Mouse (Mus musculus) midbrain, embryonic 10.5 days (tissue): ENCODE measurements around the gene Efna1. TPM values are rescaled to one million over a fixed set of nuclear protein-coding genes. Genes with fewer than 3 reads are reported as not detected.

ENCODE experiments used
- DNase-seq: peaks from one replicate; pipeline ENCODE4 v3.0.0-alpha.2; 2017; ENCODE audit warnings: low spot score
- H3K27ac ChIP-seq: fragments of 300-500 bp; sonication (generic); replicated peaks from 2 replicates; pipeline ENCODE4 v1.5.1; 2016; ENCODE audit warnings: mild to moderate bottlenecking
- H3K27me3 ChIP-seq: fragments of 300-500 bp; sonication (generic); 2 replicates; pipeline ENCODE4 v1.6.1; 2016; ENCODE audit warnings: low read depth, mild to moderate bottlenecking; ENCODE audit not compliant: poor library complexity, severe bottlenecking
- H3K36me3 ChIP-seq: fragments of 300-500 bp; sonication (generic); 2 replicates; pipeline ENCODE4 v1.6.1; 2016; ENCODE audit warnings: mild to moderate bottlenecking, moderate library complexity
- H3K4me1 ChIP-seq: fragments of 300-500 bp; sonication (generic); 2 replicates; pipeline ENCODE4 v1.6.1; 2016
- H3K4me3 ChIP-seq: fragments of 300-500 bp; sonication (generic); 2 replicates; pipeline ENCODE4 v1.5.1; 2016; ENCODE audit warnings: mild to moderate bottlenecking, moderate library complexity
- H3K9me3 ChIP-seq: fragments of 300-500 bp; sonication (generic); replicated peaks from 2 replicates; pipeline ENCODE4 v1.6.1; 2016; ENCODE audit warnings: mild to moderate bottlenecking
- WGBS: fragments of 180-500 bp; shearing (Covaris S2); methylation state at CpG from one replicate; pipeline ENCODE4 v1.1.7; 2016; 5-methylcytosine and 5-hydroxymethylcytosine counted together
- polyA plus RNA-seq: library from polyadenylated mRNA; unstranded; fragments of >200 nt; fragmentation: Nextera tagmentation; extraction: Ambion mirVana; gene quantifications from 2 replicates; pipeline ENCODE4 v1.2.1, GENCODE M21; 2016

Efna1 gene
- polyA plus RNA-seq, 1 experiment from 2014 or later: 11.8 TPM

DNA sequence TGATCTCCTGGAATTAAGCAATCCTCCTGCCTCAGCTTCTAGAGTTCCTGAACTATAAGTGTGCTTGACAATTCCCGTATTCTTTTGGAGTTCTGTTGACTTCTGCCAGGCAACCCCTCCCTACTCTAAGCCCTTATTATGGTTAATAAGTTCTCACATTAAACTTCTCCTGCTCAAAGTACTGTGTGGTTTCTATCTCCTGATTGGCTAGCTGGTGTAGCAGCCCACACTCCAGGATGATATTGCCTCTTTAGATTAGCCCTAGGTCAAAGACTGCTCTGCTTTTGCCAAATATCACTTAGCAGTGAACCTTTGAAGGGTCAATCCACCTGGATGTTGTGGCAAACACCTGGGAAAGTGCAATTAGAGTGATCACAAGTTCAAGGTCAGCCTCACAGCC is 19.1 kb upstream of the Efna1 start:
- DNase-seq: no peak
- 75% methylated on average over 1 of the region's 1 CpGs for whole genome bisulfite sequencing
- Histone ChIP-seq H3K9me3 (no peaks in the 10 kb centered on the region), H3K36me3 (no peaks in the 10 kb centered on the region), H3K27me3 (peaks cover 26% of the 10 kb centered on the region), H3K27ac (no peak overlapping the region), H3K4me3 (peak overlapping the region; percentile 38; the same call in 1 of the 2 replicates), H3K4me1 (peaks cover 9% of the 10 kb centered on the region)

DNA sequence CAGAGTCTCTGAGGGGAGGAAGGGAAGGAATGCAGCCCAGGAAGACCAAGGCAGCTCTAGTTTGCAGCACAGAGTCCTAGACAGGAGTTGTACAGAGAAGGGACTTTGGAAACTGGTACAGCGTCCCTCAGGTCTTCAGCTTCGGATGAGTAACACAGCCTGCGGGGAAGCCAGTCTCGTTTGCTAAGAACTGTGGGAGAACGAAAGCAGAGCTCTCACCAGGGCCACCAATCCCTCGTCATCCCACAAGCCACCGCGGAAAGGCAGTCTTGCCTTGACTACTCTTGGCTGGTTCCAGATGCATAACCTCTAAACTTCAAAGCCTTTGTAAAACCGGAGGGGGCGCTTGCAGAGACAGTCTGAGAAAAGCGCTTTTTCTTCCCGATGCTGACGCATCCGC is 18.6 kb upstream of the Efna1 start:
- H3K27ac ChIP-seq: no peak overlapping the region
- H3K4me3 ChIP-seq: peak overlapping the region; percentile 38
- H3K4me1 ChIP-seq: peaks cover 9% of the 10 kb centered on the region
- peak; percentile 50 for DNase-seq
- peaks cover 26% of the 10 kb centered on the region for H3K27me3 ChIP-seq
- H3K36me3 ChIP-seq: no peaks in the 10 kb centered on the region
- no peaks in the 10 kb centered on the region for H3K9me3 ChIP-seq
- WGBS: 3% methylated on average over 14 of the region's 14 CpGs

DNA sequence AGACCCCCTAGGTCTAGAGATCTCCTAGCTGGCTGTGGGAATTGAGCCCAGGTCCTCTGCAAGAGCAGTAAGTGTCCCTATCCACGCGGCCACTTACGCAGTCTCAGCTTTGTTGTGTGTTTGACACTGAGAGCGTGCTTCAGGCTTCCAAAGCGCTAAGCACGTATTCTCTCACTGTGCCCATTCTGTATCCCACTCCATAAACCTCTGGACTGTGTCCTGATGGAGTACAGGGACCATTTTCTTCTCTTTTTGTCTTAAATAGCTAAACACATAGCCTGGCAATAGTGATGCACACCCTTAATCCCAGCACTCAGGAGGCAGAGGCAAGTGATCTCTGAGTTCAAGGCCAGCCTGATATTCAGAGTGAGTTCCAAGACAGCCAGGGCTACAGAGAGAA is 18.0 kb upstream of the Efna1 start:
- 85% methylated on average over 6 of the region's 6 CpGs for WGBS
- Histone ChIP-seq H3K4me1 (peaks cover 9% of the 10 kb centered on the region), H3K9me3 (no peaks in the 10 kb centered on the region), H3K27ac (no peak overlapping the region), H3K27me3 (peaks cover 26% of the 10 kb centered on the region), H3K4me3 (no peak overlapping the region), H3K36me3 (no peaks in the 10 kb centered on the region)
- no peak for DNase-seq

DNA sequence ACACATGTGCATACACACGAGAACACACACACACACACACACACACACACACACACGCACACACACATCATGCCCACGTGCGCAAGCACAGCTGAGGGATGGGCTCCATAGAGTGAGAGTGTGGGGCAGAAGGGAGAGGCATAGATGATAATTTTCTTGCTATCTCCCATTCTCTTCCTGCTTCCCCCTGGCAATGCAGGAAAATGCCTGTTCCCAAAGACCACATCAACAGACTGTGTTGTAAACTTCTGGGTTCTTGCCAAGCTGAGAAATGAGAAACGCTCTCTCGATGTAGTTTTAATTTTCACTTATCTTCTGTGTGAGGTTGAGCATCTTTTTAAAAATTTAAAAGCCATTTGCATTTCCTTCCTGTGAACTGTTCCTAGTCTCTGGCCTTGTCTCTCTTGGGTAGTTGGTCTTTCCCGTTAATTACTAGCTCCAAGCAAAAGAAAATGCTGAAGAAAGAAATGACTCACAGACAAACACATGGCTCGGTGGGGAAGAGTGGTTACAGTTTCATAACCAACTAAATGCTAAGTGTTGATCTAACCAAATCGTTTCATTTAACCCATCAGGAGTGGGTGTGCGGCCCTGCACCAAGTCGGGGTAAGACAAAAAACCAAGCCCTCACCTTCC is 15.9 kb upstream of the Efna1 start:
- no peak for DNase-seq
- H3K4me1 ChIP-seq: peaks cover 9% of the 10 kb centered on the region
- no peak overlapping the region for H3K4me3 ChIP-seq
- no peak overlapping the region for H3K27ac ChIP-seq
- H3K9me3 ChIP-seq: no peaks in the 10 kb centered on the region
- 90% methylated on average over 11 of the region's 11 CpGs for WGBS
- H3K27me3 ChIP-seq: peaks cover 26% of the 10 kb centered on the region
- H3K36me3 ChIP-seq: no peaks in the 10 kb centered on the region

DNA sequence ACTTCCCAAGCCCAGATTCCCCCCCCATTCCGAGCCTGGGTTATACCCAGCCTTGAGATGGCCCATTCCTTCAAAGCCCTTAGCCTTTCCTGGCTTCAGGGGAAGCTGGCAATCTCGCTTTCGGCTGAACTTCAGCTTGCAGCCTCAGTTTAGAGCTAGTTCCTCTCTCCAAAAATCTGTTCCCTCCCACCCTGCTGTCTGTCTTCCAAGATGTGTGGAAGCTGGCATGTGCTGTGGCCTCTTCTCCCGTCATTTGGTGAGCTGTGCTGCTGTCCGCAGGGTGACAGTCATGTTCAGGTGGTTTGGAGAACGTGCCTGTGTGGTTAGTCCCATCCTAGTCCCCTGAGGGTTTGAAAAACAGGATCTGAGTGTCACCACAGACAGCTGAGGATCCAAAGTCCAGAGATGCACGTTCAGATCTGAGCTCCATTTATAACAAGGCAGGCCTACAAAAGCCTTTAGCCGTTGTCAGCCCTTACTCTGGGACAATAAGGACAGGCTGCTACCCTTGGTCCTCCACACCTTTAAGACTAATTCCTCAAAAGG is 14.8 kb upstream of the Efna1 start:
- H3K4me3 ChIP-seq: no peak overlapping the region
- WGBS: 86% methylated on average over 8 of the region's 8 CpGs
- H3K27ac ChIP-seq: 0 out of 2 replicates have a peak overlapping the region, but pooled peaks have one; percentile 11
- H3K4me1 ChIP-seq: peaks cover 9% of the 10 kb centered on the region
- DNase-seq: no peak
- H3K9me3 ChIP-seq: no peaks in the 10 kb centered on the region
- no peaks in the 10 kb centered on the region for H3K36me3 ChIP-seq
- H3K27me3 ChIP-seq: peaks cover 26% of the 10 kb centered on the region

DNA sequence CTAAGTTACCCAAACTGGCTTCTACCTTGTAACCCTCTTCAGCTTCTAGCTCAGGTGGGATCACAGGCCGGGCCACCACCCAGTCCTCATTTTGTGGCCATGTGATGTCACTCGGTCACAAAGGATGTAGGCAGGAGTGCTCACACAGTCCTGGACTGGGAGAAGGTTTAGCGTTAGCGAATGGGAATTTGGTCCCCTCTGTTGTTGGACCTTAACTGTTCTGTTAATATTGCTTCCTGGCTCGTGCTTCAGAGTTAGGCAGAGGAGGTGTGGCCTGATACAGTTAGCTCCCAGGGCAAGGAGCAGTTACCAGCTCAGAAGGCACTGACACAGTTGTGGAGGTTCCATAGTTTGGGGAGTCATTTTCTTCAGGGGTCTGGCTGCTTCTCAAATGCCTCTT is 13.3 kb upstream of the Efna1 start:
- 84% methylated on average over 5 of the region's 5 CpGs for WGBS
- H3K4me1 ChIP-seq: peaks cover 2% of the 10 kb centered on the region
- no peak for DNase-seq
- no peak overlapping the region for H3K27ac ChIP-seq
- no peak overlapping the region for H3K4me3 ChIP-seq
- peaks cover 14% of the 10 kb centered on the region for H3K27me3 ChIP-seq
- no peaks in the 10 kb centered on the region for H3K9me3 ChIP-seq
- H3K36me3 ChIP-seq: no peaks in the 10 kb centered on the region

DNA sequence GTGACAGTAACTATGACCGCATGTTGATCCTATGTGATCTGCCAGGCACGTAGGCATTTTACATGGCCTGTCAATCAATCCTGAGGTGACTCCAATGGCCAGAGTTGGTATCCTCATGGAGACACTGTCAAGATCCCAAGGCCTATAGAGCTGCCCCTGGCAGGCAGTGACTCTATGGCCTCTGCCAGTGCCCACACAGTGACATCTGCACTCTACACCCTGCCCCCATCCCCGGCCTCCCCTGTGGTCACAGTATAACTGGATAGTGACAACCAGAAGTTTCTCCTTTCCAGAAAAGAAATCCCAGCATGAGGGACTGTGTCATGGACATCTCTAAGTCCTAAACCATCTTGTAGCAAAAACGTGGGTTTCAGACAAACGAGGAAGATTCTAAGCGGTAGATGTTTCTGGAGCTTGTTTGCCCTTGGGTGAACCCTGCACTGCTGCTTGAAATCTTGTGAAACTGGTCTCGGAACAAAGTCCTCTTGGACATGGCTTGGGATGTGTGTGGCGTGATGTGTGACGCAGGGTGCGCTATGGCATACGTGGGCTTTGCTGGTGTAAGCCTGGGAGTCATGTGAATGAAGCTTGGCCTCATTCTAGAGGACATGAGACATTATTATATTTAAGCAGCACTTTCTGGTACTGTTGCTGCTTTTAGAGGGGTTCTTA is 12.4 kb upstream of the Efna1 start:
- no peak for DNase-seq
- WGBS: 92% methylated on average over 11 of the region's 11 CpGs
- no peak overlapping the region for H3K27ac ChIP-seq
- no peaks in the 10 kb centered on the region for H3K9me3 ChIP-seq
- peaks cover 10% of the 10 kb centered on the region; the same call in 1 of the 2 replicates for H3K4me1 ChIP-seq
- peaks cover 6% of the 10 kb centered on the region; the same call in 1 of the 2 replicates for H3K27me3 ChIP-seq
- H3K4me3 ChIP-seq: no peak overlapping the region
- H3K36me3 ChIP-seq: no peaks in the 10 kb centered on the region

DNA sequence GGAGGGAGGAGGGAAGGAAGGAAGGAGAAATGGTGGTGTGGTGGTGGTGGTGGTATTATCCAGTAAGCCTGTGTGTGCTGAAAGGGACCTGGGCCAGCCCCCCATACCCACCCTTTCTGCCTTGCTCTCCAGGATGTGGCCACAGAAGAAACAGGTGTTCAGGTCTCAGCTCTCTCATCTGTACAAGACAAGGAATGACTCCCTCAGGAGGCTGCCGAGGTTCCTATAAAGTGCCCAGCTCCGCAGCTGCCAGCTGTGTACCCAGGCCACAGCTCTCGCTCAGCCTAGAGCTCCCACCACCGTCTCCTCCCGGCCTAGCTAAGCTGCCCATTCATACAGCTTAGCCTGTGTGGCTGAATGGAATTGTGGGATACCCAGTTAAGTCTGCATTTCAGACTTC is 11.4 kb upstream of the Efna1 start:
- Histone ChIP-seq H3K27me3 (no peaks in the 10 kb centered on the region), H3K36me3 (no peaks in the 10 kb centered on the region), H3K4me3 (no peak overlapping the region), H3K27ac (no peak overlapping the region), H3K9me3 (no peaks in the 10 kb centered on the region), H3K4me1 (peaks cover 14% of the 10 kb centered on the region; the same call in 1 of the 2 replicates)
- WGBS: 74% methylated on average over 5 of the region's 5 CpGs
- no peak for DNase-seq

DNA sequence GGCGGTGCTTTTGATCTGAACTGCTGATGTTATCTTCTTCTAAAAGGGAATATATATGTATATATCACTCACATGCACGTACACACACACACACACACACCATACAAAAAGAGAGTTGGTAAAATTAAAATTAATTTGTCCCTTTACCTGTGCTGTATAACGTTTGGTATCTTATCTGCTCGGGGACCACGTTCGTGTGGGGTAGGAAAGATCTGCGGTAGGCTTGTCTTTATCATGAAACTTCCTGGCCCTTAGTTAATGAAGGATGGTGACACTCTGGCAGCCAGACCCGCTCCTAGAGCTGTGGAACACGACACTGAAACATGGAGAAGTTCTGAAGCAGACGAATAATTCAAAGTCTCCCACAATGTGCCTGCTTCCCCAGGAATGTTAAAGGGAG is 10.9 kb upstream of the Efna1 start:
- Histone ChIP-seq H3K36me3 (no peaks in the 10 kb centered on the region), H3K27ac (no peak overlapping the region), H3K4me1 (peaks cover 14% of the 10 kb centered on the region; the same call in 1 of the 2 replicates), H3K4me3 (no peak overlapping the region), H3K9me3 (no peaks in the 10 kb centered on the region), H3K27me3 (no peaks in the 10 kb centered on the region)
- no peak for DNase-seq
- 81% methylated on average over 10 of the region's 10 CpGs for WGBS

DNA sequence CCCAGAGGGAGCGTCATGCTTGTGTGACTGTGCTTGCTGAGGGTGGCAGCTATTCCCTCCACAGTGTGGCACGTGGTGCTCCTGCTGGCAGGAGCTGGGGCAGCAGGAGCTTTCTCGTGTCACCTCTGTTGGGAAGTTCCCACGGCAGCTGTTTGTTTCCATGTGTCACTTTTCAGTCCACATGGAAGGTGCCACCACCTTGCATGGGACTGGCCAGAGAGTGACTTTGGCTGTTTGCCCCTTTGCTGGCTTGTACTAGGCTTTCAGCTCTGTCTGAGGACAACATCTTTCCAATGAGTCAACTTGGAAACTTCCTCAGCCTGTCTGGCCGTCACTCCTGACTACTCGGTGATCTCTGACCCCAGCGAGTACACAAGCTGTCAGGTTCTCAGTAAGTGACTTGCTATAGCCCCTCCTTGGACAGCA is 7.6 kb upstream of the Efna1 start:
- peaks cover 14% of the 10 kb centered on the region; the same call in 1 of the 2 replicates for H3K4me1 ChIP-seq
- no peaks in the 10 kb centered on the region for H3K9me3 ChIP-seq
- no peak overlapping the region for H3K4me3 ChIP-seq
- no peak overlapping the region for H3K27ac ChIP-seq
- no peak for DNase-seq
- no peaks in the 10 kb centered on the region for H3K36me3 ChIP-seq
- peaks cover 4% of the 10 kb centered on the region; the same call in 1 of the 2 replicates for H3K27me3 ChIP-seq
- 61% methylated on average over 7 of the region's 7 CpGs for WGBS

DNA sequence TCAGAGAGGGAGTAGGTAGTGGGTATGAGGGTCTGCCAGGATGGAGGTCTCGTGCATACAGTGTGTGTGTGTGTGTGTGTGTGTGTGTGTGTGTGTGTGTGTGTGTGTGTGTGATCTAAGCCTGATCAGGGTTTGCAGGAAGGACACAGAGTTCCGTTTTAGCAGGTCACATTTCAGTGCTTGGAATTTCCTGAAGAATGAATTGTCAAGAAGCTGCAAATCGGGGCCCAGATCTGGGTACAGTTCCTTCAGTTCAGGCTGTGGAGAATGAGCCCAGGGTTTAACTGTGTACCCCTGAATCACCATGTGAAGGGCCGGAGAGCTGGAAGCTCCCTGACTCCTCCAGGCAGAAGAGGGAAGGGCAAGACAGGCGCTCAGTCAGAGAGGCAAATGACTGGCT is 6.3 kb upstream of the Efna1 start:
- peaks cover 15% of the 10 kb centered on the region for H3K4me1 ChIP-seq
- DNase-seq: no peak
- peaks cover 9% of the 10 kb centered on the region; the same call in 1 of the 2 replicates for H3K27me3 ChIP-seq
- WGBS: 58% methylated on average over 5 of the region's 5 CpGs
- H3K4me3 ChIP-seq: no peak overlapping the region
- no peaks in the 10 kb centered on the region for H3K36me3 ChIP-seq
- no peak overlapping the region for H3K27ac ChIP-seq
- no peaks in the 10 kb centered on the region for H3K9me3 ChIP-seq

DNA sequence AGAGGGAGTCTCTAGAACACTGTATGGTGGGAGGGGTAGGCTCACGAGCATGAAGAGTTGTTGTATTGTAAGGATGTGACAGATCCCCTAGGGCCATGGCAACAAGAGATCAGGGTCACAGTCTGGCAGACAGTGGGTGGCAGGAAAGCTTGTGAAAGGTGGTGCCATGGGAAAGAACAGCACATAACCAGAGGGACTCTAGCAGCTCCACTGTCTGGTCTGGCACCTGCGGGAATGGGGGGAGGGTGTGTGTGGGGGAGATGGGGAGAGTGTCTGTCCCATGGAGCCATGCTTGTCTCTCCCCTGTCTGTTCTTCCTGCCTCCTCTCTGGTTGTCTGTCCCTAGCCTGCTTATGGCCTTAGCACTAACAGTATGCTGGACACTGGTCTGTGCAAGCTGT is 4.6 kb upstream of the Efna1 start:
- DNase-seq: no peak
- Histone ChIP-seq H3K27ac (no peak overlapping the region), H3K4me3 (no peak overlapping the region), H3K4me1 (peaks cover 33% of the 10 kb centered on the region), H3K9me3 (no peaks in the 10 kb centered on the region), H3K27me3 (peaks cover 25% of the 10 kb centered on the region), H3K36me3 (no peaks in the 10 kb centered on the region)
- 53% methylated on average over 2 of the region's 2 CpGs for whole genome bisulfite sequencing

DNA sequence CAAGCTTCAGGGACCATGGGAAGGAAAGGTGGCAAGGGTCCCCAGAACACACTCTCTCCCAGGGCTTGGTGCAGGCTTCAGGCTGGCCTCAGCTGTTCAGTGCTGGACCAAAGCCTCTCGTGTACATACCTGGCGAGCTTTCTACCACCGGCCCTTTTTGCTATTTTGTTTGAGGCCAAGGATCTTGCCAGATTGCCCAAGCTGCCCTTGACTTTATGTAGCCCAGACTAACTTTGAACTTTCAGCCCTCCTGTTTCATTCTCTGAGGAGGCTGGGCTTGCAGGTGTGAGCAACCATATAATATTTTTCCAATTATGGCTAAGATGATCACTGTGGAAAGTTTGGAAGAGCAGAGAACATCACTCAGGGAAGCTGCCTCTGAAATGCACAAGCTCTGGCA is 3.3 kb upstream of the Efna1 start:
- peaks cover 44% of the 10 kb centered on the region for H3K4me1 ChIP-seq
- no peaks in the 10 kb centered on the region for H3K9me3 ChIP-seq
- H3K36me3 ChIP-seq: no peaks in the 10 kb centered on the region
- 92% methylated on average over 3 of the region's 3 CpGs for WGBS
- no peak overlapping the region for H3K27ac ChIP-seq
- no peak overlapping the region for H3K4me3 ChIP-seq
- H3K27me3 ChIP-seq: peaks cover 38% of the 10 kb centered on the region
- no peak for DNase-seq
